Mouse (Mus musculus): ENCODE measurements around the gene Tcta.

GRCm38 (mm10) chr9:108284410-108284809, 21.6 kb downstream of the Tcta start:
- TF ChIP-seq CTCF (IDR thresholded peaks at IDR 0.05; ENCODE audit: low read depth, low read length): peak; percentile 66
- no peak for TF ChIP-seq POLR2A (IDR thresholded peaks at IDR 0.05; ENCODE audit: extremely low read depth, insufficient read depth, low read length)
